14 mouse cellular contexts compared by ENCODE assay signal in genomic region chr1:92799653-92800052, GRCm38 (mm10). TPM values are rescaled to one million over a fixed set of nuclear protein-coding genes. Genes with fewer than 3 reads are reported as not detected.
DNase-seq lines count a peak whose midpoint lies in the region; ATAC-seq lines count a peak whose summit lies in the region.
"Had no signal": no experiment of that assay in that cellular context is flagged by ENCODE, and none has a peak within 500 bp of the region (broad histone marks: within the 10 kb centered on the region; RNA-seq: fewer than 3 reads in every experiment).

No protein-coding gene starts in this region.

- no peak overlapping the region for H3K27ac ChIP-seq in forebrain, embryonic 12.5 days
- H3K27ac ChIP-seq: midbrain, embryonic 12.5 days; neural tube, embryonic 15.5 days had no signal

- no peaks in the 10 kb centered on the region for H3K9me3 ChIP-seq in forebrain, embryonic 12.5 days
- H3K9me3 ChIP-seq: midbrain, embryonic 12.5 days; neural tube, embryonic 15.5 days had no signal

- no peaks in the 10 kb centered on the region for H3K36me3 ChIP-seq in forebrain, embryonic 12.5 days (replicated peaks)
- H3K36me3 ChIP-seq: midbrain, embryonic 12.5 days; neural tube, embryonic 15.5 days had no signal

- no peaks in the 10 kb centered on the region for H3K27me3 ChIP-seq in forebrain, embryonic 12.5 days
- H3K27me3 ChIP-seq: midbrain, embryonic 12.5 days; neural tube, embryonic 15.5 days had no signal

- no peak overlapping the region for H3K9ac ChIP-seq in forebrain, embryonic 12.5 days
- H3K9ac ChIP-seq: midbrain, embryonic 12.5 days; neural tube, embryonic 15.5 days had no signal

- H3K4me3 ChIP-seq in forebrain, embryonic 12.5 days (replicated peaks), result no peak overlapping the region
- H3K4me3 ChIP-seq: midbrain, embryonic 12.5 days; neural tube, embryonic 15.5 days had no signal

- H3K4me1 ChIP-seq in forebrain, embryonic 12.5 days, result no peaks in the 10 kb centered on the region
- H3K4me1 ChIP-seq: midbrain, embryonic 12.5 days; neural tube, embryonic 15.5 days had no signal

- 90% methylated on average over 5 of the region's 5 CpGs for WGBS in forebrain, embryonic 12.5 days

- intact Hi-C loops in left cerebral cortex, postnatal 36 days (cut with DNase I), result no loop called here

- no peak for ATAC-seq in forebrain, embryonic 12.5 days (ENCODE audit: low FRiP score)
- no peak for ATAC-seq in erythroblast, adult 5-6 weeks (replicated peaks; ENCODE audit: low FRiP score, poor library complexity, severe bottlenecking)

- DNase-seq in layer of hippocampus, adult 9-10 months (ENCODE audit: low spot score), result peak; percentile 18
- DNase-seq in layer of hippocampus, adult 11-12 months (ENCODE audit: low spot score), result no peak
- DNase-seq in CD4-positive helper T cell, adult 2 months (ENCODE audit: low read depth, low spot score), result peak; percentile 9
- DNase-seq in c-Kit-positive CD71-negative TER-119-negative erythroid progenitor cells, embryonic 14.5 days (ENCODE audit: low read depth), result peak; percentile 13
- DNase-seq in left cerebral cortex, postnatal 36 days (ENCODE audit: low spot score in 2 of 2), result peak; percentile 28 to 35
- no peak for DNase-seq in gastrocnemius, adult 8-10 months (ENCODE audit: low spot score in 2 of 2)
- DNase-seq: cerebellum, adult 9-11 months; gastrocnemius, postnatal 36 days; heart, postnatal 36 days; lung, adult 18-20 months had no signal

- no peak overlapping the region for H3K4me2 ChIP-seq in forebrain, embryonic 12.5 days
- H3K4me2 ChIP-seq: midbrain, embryonic 12.5 days; neural tube, embryonic 15.5 days had no signal

RNA-seq across cellular contexts. Expression of gene Gpc1, which starts 31.8 kb away (rescaled TPM):
- total RNA-seq in left cerebral cortex, postnatal 36 days (2021), result 10 to 100 TPM; 78.7 to 81.8 TPM
- 124 and 160 TPM in 2 replicates for polyA plus RNA-seq in forebrain, embryonic 12.5 days (2016; fragmentation: Nextera tagmentation; extraction: Ambion mirVana)
- 8.2 and 9.6 TPM in 2 replicates for total RNA-seq in erythroblast, adult 5-6 weeks (2015; ENCODE audit: low replicate concordance)
- total RNA-seq in erythroblast, adult 5-6 weeks (2017; ENCODE audit: low replicate concordance), result 6.8 and 7.4 TPM in 2 replicates
- 100 to 1,000 TPM; 213 to 262 (median 240) TPM for total RNA-seq in gastrocnemius, adult 8-10 months (2022)

Comparison
In these comparisons a context has a peak if more than half of its experiments do, and no peak if none do; other contexts are left out.
1. DNase-seq: peak in layer of hippocampus, adult 9-10 months (single experiment), CD4-positive helper T cell, adult 2 months (single experiment), c-Kit-positive CD71-negative TER-119-negative erythroid progenitor cells, embryonic 14.5 days (single experiment) and left cerebral cortex, postnatal 36 days (2 of 2); none in layer of hippocampus, adult 11-12 months (single experiment) and gastrocnemius, adult 8-10 months (0 of 2).
2. RNA of gene Gpc1, which starts 31.8 kb away (total RNA-seq): 213 to 262 TPM in gastrocnemius, adult 8-10 months and 78.7 to 81.8 TPM in left cerebral cortex, postnatal 36 days; 6.8 to 9.6 TPM in erythroblast, adult 5-6 weeks; every median in the first group is over 4 times any median in the second.